Mouse (Mus musculus): ENCODE results near the gene Prss23.

Prss23 gene

GRCm38 (mm10) chr7:89526731-89527429 lies at the start of gene Prss23:
Prss23 (minus strand) TSS chr7:89527187.
- DNase-seq (ENCODE audit: low spot score): no peak

- no peak for DNase-seq (ENCODE audit: low spot score)
These were observed 49.1 kb upstream of the Prss23 start for GRCm38 (mm10) chr7:89576127-89576526.

- DNase-seq (ENCODE audit: low spot score): no peak
These were observed 37.6 kb upstream of the Prss23 start for GRCm38 (mm10) chr7:89564569-89564968.

GRCm38 (mm10) chr7:89563501-89563900 lies 36.5 kb upstream of the Prss23 start:
- no peak for DNase-seq (ENCODE audit: low spot score)

- no peak for DNase-seq (ENCODE audit: low spot score)
These were observed 35.2 kb upstream of the Prss23 start for GRCm38 (mm10) chr7:89562140-89562539.

- DNase-seq (ENCODE audit: low spot score): no peak
These were observed 34.0 kb upstream of the Prss23 start for GRCm38 (mm10) chr7:89560939-89561338.

GRCm38 (mm10) chr7:89559633-89560032 lies 32.6 kb upstream of the Prss23 start:
- no peak for DNase-seq (ENCODE audit: low spot score)

- DNase-seq (ENCODE audit: low spot score): no peak
These were observed 32.1 kb upstream of the Prss23 start for GRCm38 (mm10) chr7:89559105-89559504.

- DNase-seq (ENCODE audit: low spot score): peak; percentile 22
These were observed 31.6 kb upstream of the Prss23 start for GRCm38 (mm10) chr7:89558446-89559039.

- DNase-seq (ENCODE audit: low spot score): no peak
These were observed 30.1 kb upstream of the Prss23 start for GRCm38 (mm10) chr7:89557056-89557455.

GRCm38 (mm10) chr7:89556652-89557051 lies 29.7 kb upstream of the Prss23 start:
- DNase-seq (ENCODE audit: low spot score): no peak

GRCm38 (mm10) chr7:89555170-89555569 lies 28.2 kb upstream of the Prss23 start:
- no peak for DNase-seq (ENCODE audit: low spot score)

- DNase-seq (ENCODE audit: low spot score): no peak
These were observed 27.1 kb upstream of the Prss23 start for GRCm38 (mm10) chr7:89554068-89554467.

- no peak for DNase-seq (ENCODE audit: low spot score)
These were observed 14.0 kb upstream of the Prss23 start for GRCm38 (mm10) chr7:89540976-89541375.

GRCm38 (mm10) chr7:89539391-89539790 lies 12.4 kb upstream of the Prss23 start:
- no peak for DNase-seq (ENCODE audit: low spot score)

GRCm38 (mm10) chr7:89527430-89527856 lies 456 bp upstream of the Prss23 start:
- DNase-seq (ENCODE audit: low spot score): no peak

- DNase-seq (ENCODE audit: low spot score): no peak
These were observed 3.2 kb downstream of the Prss23 start for GRCm38 (mm10) chr7:89523816-89524215.

GRCm38 (mm10) chr7:89522170-89522569 lies 4.8 kb downstream of the Prss23 start:
- DNase-seq (ENCODE audit: low spot score): no peak

- DNase-seq (ENCODE audit: low spot score): no peak
These were observed 9.3 kb downstream of the Prss23 start for GRCm38 (mm10) chr7:89517460-89518390.

- no peak for DNase-seq (ENCODE audit: low spot score)
These were observed 10.2 kb downstream of the Prss23 start for GRCm38 (mm10) chr7:89516551-89517459.

GRCm38 (mm10) chr7:89511921-89512514 lies 15.0 kb downstream of the Prss23 start:
- no peak for DNase-seq (ENCODE audit: low spot score)

Data from layer of hippocampus, adult 9-10 months (tissue).